Mouse (Mus musculus) c-Kit-positive CD71-negative TER-119-negative erythroid progenitor cells, embryonic 14.5 days (primary cell): Measurements from ENCODE around the gene Uevld.
"Not testable (repeated sequence)": the region's sequence is repeated elsewhere in the genome, so short reads cannot be mapped to it uniquely, and the experiment has no call there.

Experiments used
- DNase-seq: peaks from one replicate; pipeline ENCODE4 v3.0.0-alpha.2; 2013; ENCODE audit warnings: low read depth

Gene Uevld

GRCm38 (mm10) chr7:46957831-46958691 lies at the start of gene Uevld:
Uevld (minus strand) TSS chr7:46958527.
- peak; percentile 82 for DNase-seq

- peak; percentile 64 for DNase-seq
Observed at GRCm38 (mm10) chr7:47007818-47008167, 49.5 kb upstream of the Uevld start.

- no peak for DNase-seq
Observed at GRCm38 (mm10) chr7:47007109-47007780, 48.9 kb upstream of the Uevld start.

GRCm38 (mm10) chr7:47003411-47004115 lies 45.2 kb upstream of the Uevld start:
- DNase-seq, result no peak

GRCm38 (mm10) chr7:47001900-47002275 lies 43.6 kb upstream of the Uevld start:
- no peak for DNase-seq

- DNase-seq, result no peak
Observed at GRCm38 (mm10) chr7:47001125-47001899, 43.0 kb upstream of the Uevld start.

- DNase-seq, result no peak
Observed at GRCm38 (mm10) chr7:47000644-47000983, 42.3 kb upstream of the Uevld start.

GRCm38 (mm10) chr7:46999983-47000643 lies 41.8 kb upstream of the Uevld start:
- DNase-seq, result no peak

GRCm38 (mm10) chr7:46998942-46999341 lies 40.6 kb upstream of the Uevld start:
- no peak for DNase-seq

GRCm38 (mm10) chr7:46997644-46998395 lies 39.5 kb upstream of the Uevld start:
- DNase-seq, result no peak

GRCm38 (mm10) chr7:46997008-46997407 lies 38.7 kb upstream of the Uevld start:
- no peak for DNase-seq

GRCm38 (mm10) chr7:46995558-46995957 lies 37.2 kb upstream of the Uevld start:
- no peak for DNase-seq

- no peak for DNase-seq
Observed at GRCm38 (mm10) chr7:46993079-46993478, 34.8 kb upstream of the Uevld start.

GRCm38 (mm10) chr7:46989387-46989786 lies 31.1 kb upstream of the Uevld start:
- not testable (repeated sequence) for DNase-seq

- no peak for DNase-seq
Observed at GRCm38 (mm10) chr7:46987073-46987472, 28.7 kb upstream of the Uevld start.

- DNase-seq, result no peak
Observed at GRCm38 (mm10) chr7:46986646-46987045, 28.3 kb upstream of the Uevld start.

GRCm38 (mm10) chr7:46985718-46986505 lies 27.6 kb upstream of the Uevld start:
- no peak for DNase-seq

- DNase-seq, result no peak
Observed at GRCm38 (mm10) chr7:46983280-46983679, 25.0 kb upstream of the Uevld start, which contains the start of gene Gm9999. Gm9999 (plus strand) TSS chr7:46983580.

- DNase-seq, result no peak
Observed at GRCm38 (mm10) chr7:46975456-46975855, 17.1 kb upstream of the Uevld start.

GRCm38 (mm10) chr7:46974648-46975047 lies 16.3 kb upstream of the Uevld start:
- no peak for DNase-seq
